Mouse (Mus musculus) thymus, postnatal 4 days (tissue): ENCODE measurements at regions not wholly inside any gene's neighbourhood (a gene's known extent, or its start where the extent isn't known, plus 50 kb on each side); places are given as distances from the start of the nearest gene placed in this dataset.

Experiments
- DNase-seq: peaks from one replicate; pipeline ENCODE4 v3.0.0; 2021

- no peak for DNase-seq
Observed at GRCm38 (mm10) chr2:166400304-166400703, 244.8 kb upstream of the Sulf2 start.

- DNase-seq: no peak
Observed at GRCm38 (mm10) chr2:166399140-166399830, 243.8 kb upstream of the Sulf2 start.

- no peak for DNase-seq
Observed at GRCm38 (mm10) chr2:166398774-166399139, 243.3 kb upstream of the Sulf2 start.

- no peak for DNase-seq
Observed at GRCm38 (mm10) chr2:166398156-166398555, 242.7 kb upstream of the Sulf2 start.

- DNase-seq: no peak
Observed at GRCm38 (mm10) chr2:166394666-166395065, 239.2 kb upstream of the Sulf2 start.

GRCm38 (mm10) chr2:166391176-166391575, 235.7 kb upstream of the Sulf2 start:
- DNase-seq: no peak

- no peak for DNase-seq
Observed at GRCm38 (mm10) chr2:166388050-166388449, 232.6 kb upstream of the Sulf2 start.

- no peak for DNase-seq
Observed at GRCm38 (mm10) chr2:166386817-166387216, 231.4 kb upstream of the Sulf2 start.

GRCm38 (mm10) chr2:166384583-166384982, 229.1 kb upstream of the Sulf2 start:
- no peak for DNase-seq

- no peak for DNase-seq
Observed at GRCm38 (mm10) chr2:166383356-166383755, 227.9 kb upstream of the Sulf2 start.

- peak; percentile 30 for DNase-seq
Observed at GRCm38 (mm10) chr2:166382180-166382579, 226.7 kb upstream of the Sulf2 start.

GRCm38 (mm10) chr2:166380854-166381253, 225.4 kb upstream of the Sulf2 start:
- no peak for DNase-seq

GRCm38 (mm10) chr2:166378325-166378724, 222.9 kb upstream of the Sulf2 start:
- no peak for DNase-seq

GRCm38 (mm10) chr2:166377329-166377728, 221.9 kb upstream of the Sulf2 start:
- DNase-seq: no peak

GRCm38 (mm10) chr2:166375639-166376038, 220.2 kb upstream of the Sulf2 start:
- DNase-seq: no peak

GRCm38 (mm10) chr2:166370776-166371175, 215.3 kb upstream of the Sulf2 start:
- no peak for DNase-seq

- DNase-seq: no peak
Observed at GRCm38 (mm10) chr2:166361645-166362044, 206.2 kb upstream of the Sulf2 start.

GRCm38 (mm10) chr2:166360786-166361185, 205.3 kb upstream of the Sulf2 start:
- no peak for DNase-seq

- DNase-seq: no peak
Observed at GRCm38 (mm10) chr2:166359995-166360394, 204.5 kb upstream of the Sulf2 start.

GRCm38 (mm10) chr2:166357824-166358223, 202.4 kb upstream of the Sulf2 start:
- no peak for DNase-seq

- no peak for DNase-seq
Observed at GRCm38 (mm10) chr2:166355944-166356343, 200.5 kb upstream of the Sulf2 start.

- DNase-seq: no peak
Observed at GRCm38 (mm10) chr2:166355446-166355845, 200.0 kb upstream of the Sulf2 start.

- no peak for DNase-seq
Observed at GRCm38 (mm10) chr2:166354391-166354790, 198.9 kb upstream of the Sulf2 start.

GRCm38 (mm10) chr2:166353447-166354111, 198.1 kb upstream of the Sulf2 start:
- no peak for DNase-seq

- no peak for DNase-seq
Observed at GRCm38 (mm10) chr2:166351984-166352383, 196.5 kb upstream of the Sulf2 start.
